Mouse (Mus musculus) neural tube, embryonic 12.5 days (tissue): ENCODE results near the gene Sptan1. TPM values are rescaled to one million over a fixed set of nuclear protein-coding genes. Genes with fewer than 3 reads are reported as not detected.

Experiments used
- ATAC-seq: fragments of 200-750 bp; cut with Nextera tagmentation; 2 replicates; pipeline ENCODE4 v1.8.0; 2017; ENCODE audit warnings: low read depth, mild to moderate bottlenecking, moderate TSS enrichment, moderate library complexity; ENCODE audit not compliant: low FRiP score
- H3K27ac ChIP-seq: fragments of 300-500 bp; sonication (generic); 2 replicates; pipeline ENCODE4 v1.5.1; 2016
- H3K27me3 ChIP-seq: fragments of 300-500 bp; sonication (generic); replicated peaks from 2 replicates; pipeline ENCODE4 v1.6.1; 2016; ENCODE audit warnings: mild to moderate bottlenecking
- H3K36me3 ChIP-seq: fragments of 300-500 bp; sonication (generic); 2 replicates; pipeline ENCODE4 v1.6.1; 2016; ENCODE audit warnings: mild to moderate bottlenecking
- H3K4me1 ChIP-seq: fragments of 300-500 bp; sonication (generic); 2 replicates; pipeline ENCODE4 v1.6.1; 2016
- H3K4me2 ChIP-seq: fragments of 300-500 bp; sonication (generic); replicated peaks from 2 replicates; pipeline ENCODE4 v1.6.1; 2016; ENCODE audit warnings: mild to moderate bottlenecking
- H3K4me3 ChIP-seq: fragments of 300-500 bp; sonication (generic); 2 replicates; pipeline ENCODE4 v1.5.1; 2016
- H3K9ac ChIP-seq: fragments of 300-500 bp; sonication (generic); 2 replicates; pipeline ENCODE4 v1.6.1; 2016; ENCODE audit warnings: mild to moderate bottlenecking
- H3K9me3 ChIP-seq: fragments of 300-500 bp; sonication (generic); 2 replicates; pipeline ENCODE4 v1.6.1; 2016; ENCODE audit warnings: mild to moderate bottlenecking
- WGBS: fragments of 180-500 bp; shearing (Covaris S2); methylation state at CpG from one replicate; pipeline ENCODE4 v1.1.7; 2016; 5-methylcytosine and 5-hydroxymethylcytosine counted together
- microRNA-seq: library from miRNA; unstranded; fragments of <30 nt; microRNA quantifications from one replicate; pipeline ENCODE4, GENCODE M21; 2017
- polyA plus RNA-seq: library from polyadenylated mRNA; unstranded; fragments of >200 nt; fragmentation: Nextera tagmentation; extraction: Ambion mirVana; gene quantifications from 2 replicates; pipeline ENCODE4 v1.2.1, GENCODE M21; 2016

The Sptan1 gene
- polyA plus RNA-seq, 1 experiment from 2014 or later, result 206 TPM

- H3K27me3 ChIP-seq, result no peaks in the 10 kb centered on the region
- no peaks in the 10 kb centered on the region for H3K9me3 ChIP-seq
- H3K27ac ChIP-seq, result no peak overlapping the region
- peak overlapping the region; percentile 5; the same call in 1 of the 2 replicates for H3K4me3 ChIP-seq
- WGBS, result 28% methylated on average over 10 of the region's 10 CpGs
- 0 out of 2 replicates have a peak overlapping the region, but pooled peaks have one; percentile 38 for H3K9ac ChIP-seq
- H3K4me1 ChIP-seq, result peaks cover 11% of the 10 kb centered on the region
- no peak for ATAC-seq
- peaks cover 6% of the 10 kb centered on the region; the same call in 1 of the 2 replicates for H3K36me3 ChIP-seq
- H3K4me2 ChIP-seq, result peak overlapping the region; percentile 95
These were observed 113.0 kb downstream of the Sptan1 start for GRCm38 (mm10) chr2:30078349-30078712.

DNA sequence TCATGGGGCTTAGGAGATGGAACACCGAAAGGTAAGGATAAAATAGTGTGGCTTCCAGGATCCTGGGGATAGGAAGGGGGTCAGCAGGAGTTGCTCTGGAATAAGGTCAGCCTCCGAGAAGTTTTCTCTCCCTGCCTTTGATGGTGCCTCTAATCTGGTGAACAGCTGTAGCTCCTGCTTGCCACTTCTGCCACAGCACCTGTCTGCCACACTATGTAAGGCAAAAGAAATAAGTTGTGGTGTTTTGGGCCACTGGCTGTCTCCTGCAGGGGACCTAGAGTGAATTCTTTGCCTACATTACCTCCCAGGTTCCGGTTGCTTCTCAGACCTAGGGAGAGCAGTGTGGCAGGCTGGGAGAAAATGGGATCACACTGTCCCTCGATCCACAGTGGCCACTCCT lies 113.4 kb downstream of the Sptan1 start:
- Histone ChIP-seq H3K36me3 (peaks cover 2% of the 10 kb centered on the region; the same call in 1 of the 2 replicates), H3K4me3 (no peak overlapping the region), H3K9me3 (no peaks in the 10 kb centered on the region), H3K27me3 (no peaks in the 10 kb centered on the region), H3K4me2 (peak overlapping the region; percentile 95; the same call in 1 of the 2 replicates), H3K4me1 (peaks cover 11% of the 10 kb centered on the region), H3K9ac (no peak overlapping the region), H3K27ac (no peak overlapping the region)
- no peak for ATAC-seq
- 77% methylated on average over 4 of the region's 4 CpGs for WGBS

DNA sequence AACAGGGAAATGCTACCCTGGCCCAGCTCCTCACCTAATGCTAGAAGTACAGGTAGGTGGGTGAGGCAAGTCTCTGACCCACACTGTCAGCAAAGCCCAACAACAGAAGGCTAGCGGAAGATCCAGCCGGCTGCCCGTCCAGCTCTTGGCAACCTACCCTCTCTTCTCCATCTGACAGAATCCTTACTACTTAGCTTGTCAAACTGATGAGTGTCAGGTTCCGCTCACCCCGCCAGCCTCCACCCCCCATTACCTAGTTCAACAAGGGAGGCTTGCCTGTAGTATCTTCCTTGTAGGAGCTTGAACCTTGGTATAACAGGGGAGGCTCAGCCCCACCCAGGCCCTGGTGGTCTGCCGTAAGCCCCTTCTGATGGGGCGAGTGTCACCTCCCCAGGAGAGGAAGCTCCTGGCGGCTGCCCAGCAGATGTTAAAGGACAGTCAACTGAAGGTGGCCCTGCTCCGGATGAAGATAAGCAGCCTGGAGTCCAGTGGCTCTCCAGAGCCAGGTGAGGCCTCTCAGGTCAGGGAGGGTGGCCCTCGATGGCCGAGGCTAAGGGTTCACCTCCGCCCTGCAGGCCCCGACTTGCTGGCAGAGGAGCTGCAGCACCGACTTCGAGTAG lies 114.9 kb downstream of the Sptan1 start:
- H3K27me3 ChIP-seq, result no peaks in the 10 kb centered on the region
- no peaks in the 10 kb centered on the region for H3K36me3 ChIP-seq
- no peak overlapping the region for H3K4me2 ChIP-seq
- 91% methylated on average over 15 of the region's 15 CpGs for WGBS
- no peak overlapping the region for H3K27ac ChIP-seq
- ATAC-seq, result no peak
- H3K9me3 ChIP-seq, result no peaks in the 10 kb centered on the region
- no peak overlapping the region for H3K9ac ChIP-seq
- no peak overlapping the region for H3K4me3 ChIP-seq
- peaks cover 22% of the 10 kb centered on the region for H3K4me1 ChIP-seq

Small RNAs within 50 kb of the gene (microRNA-seq; reads per million reads assigned to microRNA genes)
- gene Mir6997, result 0.66 reads per million

Other genes starting within 250 kb of the Sptan1 start
- not detected in 2 replicates for gene Gm13420, start 213.9 kb upstream of the Sptan1 start, polyA plus RNA-seq
- gene Gm13547, start 206.2 kb upstream of the Sptan1 start, polyA plus RNA-seq, result 0.44 and 0.91 TPM in 2 replicates
- 32.7 and 36.4 TPM in 2 replicates for gene Coq4, start 178.1 kb upstream of the Sptan1 start, polyA plus RNA-seq
- 44.4 and 44.7 TPM in 2 replicates for gene Trub2, start 177.1 kb upstream of the Sptan1 start, polyA plus RNA-seq
- gene Slc27a4, start 162.9 kb upstream of the Sptan1 start, polyA plus RNA-seq, result 32.7 and 34.7 TPM in 2 replicates
- gene Urm1, start 145.5 kb upstream of the Sptan1 start, polyA plus RNA-seq, result 17.2 and 19.2 TPM in 2 replicates
- 24.0 and 24.6 TPM in 2 replicates for gene Cercam, start 96.4 kb upstream of the Sptan1 start, polyA plus RNA-seq
- gene Odf2, start 76.3 kb upstream of the Sptan1 start, polyA plus RNA-seq, result 84.0 and 98.5 TPM in 2 replicates
- gene Gle1, start 30.1 kb upstream of the Sptan1 start, polyA plus RNA-seq, result 71.1 and 73.5 TPM in 2 replicates
- gene Wdr34, start 83.3 kb downstream of the Sptan1 start, polyA plus RNA-seq, result 37.4 and 41.4 TPM in 2 replicates
- gene Set, start 91.8 kb downstream of the Sptan1 start, polyA plus RNA-seq, result 572 and 583 TPM in 2 replicates
- 6.4 and 6.9 TPM in 2 replicates for gene Pkn3, start 112.1 kb downstream of the Sptan1 start, polyA plus RNA-seq
- 25.3 and 27.9 TPM in 2 replicates for gene Zdhhc12, start 128.1 kb downstream of the Sptan1 start, polyA plus RNA-seq
- gene Zer1, start 159.0 kb downstream of the Sptan1 start, polyA plus RNA-seq, result 10.6 and 11.1 TPM in 2 replicates
- gene Tbc1d13, start 168.2 kb downstream of the Sptan1 start, polyA plus RNA-seq, result 8.2 and 11.3 TPM in 2 replicates
- gene Endog, start 205.9 kb downstream of the Sptan1 start, polyA plus RNA-seq, result 17.1 and 17.7 TPM in 2 replicates
- 59.4 and 61.0 TPM in 2 replicates for gene Spout1, start 212.9 kb downstream of the Sptan1 start, polyA plus RNA-seq
- gene Kyat1, start 240.3 kb downstream of the Sptan1 start, polyA plus RNA-seq, result 12.5 and 12.7 TPM in 2 replicates